Comparison of ENCODE assay signal across 26 mouse cellular contexts in the genomic region with DNA sequence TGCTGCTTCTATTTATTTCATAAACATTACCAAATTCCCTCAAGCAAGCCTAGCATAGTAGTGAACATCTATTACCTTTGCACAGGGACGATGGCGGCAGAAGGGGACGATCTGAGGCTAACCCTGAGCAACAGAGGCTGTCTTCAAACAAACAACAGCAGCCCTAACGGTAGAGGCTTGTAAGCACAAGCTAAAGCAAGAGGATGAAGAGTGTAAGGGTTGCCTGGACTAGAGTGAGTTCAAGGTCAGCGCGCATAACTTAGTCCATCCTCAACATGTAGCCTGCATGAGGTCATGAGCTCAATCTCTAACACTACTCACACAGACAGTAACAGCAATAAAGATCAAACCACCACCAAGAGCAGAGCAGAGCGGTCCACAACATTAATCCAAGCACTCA. TPM values are rescaled to one million over a fixed set of nuclear protein-coding genes. Genes with fewer than 3 reads are reported as not detected.
DNase-seq lines count a peak whose midpoint lies in the region; ATAC-seq and TF ChIP-seq lines count a peak whose summit lies in the region.
"Had no signal": no experiment of that assay in that cellular context is flagged by ENCODE, and none has a peak within 500 bp of the region (broad histone marks: within the 10 kb centered on the region; RNA-seq: fewer than 3 reads in every experiment).

No protein-coding gene starts in this region.

- no peak for TF ChIP-seq CTCF in olfactory bulb, adult 2 months (IDR thresholded peaks at IDR 0.05; ENCODE audit: insufficient read depth, low read depth, low read length)

- no peak overlapping the region for H3K27ac ChIP-seq in heart, embryonic 10.5 days
- H3K27ac ChIP-seq in neural tube, embryonic 12.5 days, result no peak overlapping the region
- 0 out of 2 replicates have a peak overlapping the region, but pooled peaks have one; percentile 0 for H3K27ac ChIP-seq in olfactory bulb, adult 2 months (ENCODE audit: insufficient read depth, low read depth, low read length)
- H3K27ac ChIP-seq: embryonic facial prominence, embryonic 12.5 days; embryonic facial prominence, embryonic 15.5 days; heart, embryonic 13.5 days; hindbrain, embryonic 12.5 days; intestine, embryonic 15.5 days had no signal

- peaks cover 13% of the 10 kb centered on the region; the same call in 1 of the 2 replicates for H3K4me1 ChIP-seq in heart, embryonic 10.5 days
- H3K4me1 ChIP-seq in neural tube, embryonic 12.5 days, result peaks cover 20% of the 10 kb centered on the region
- peaks cover 9% of the 10 kb centered on the region for H3K4me1 ChIP-seq in olfactory bulb, adult 2 months (ENCODE audit: control insufficient read depth, insufficient read depth, low read length)

- H3K9me3 ChIP-seq in heart, embryonic 10.5 days, result no peaks in the 10 kb centered on the region
- no peaks in the 10 kb centered on the region for H3K9me3 ChIP-seq in neural tube, embryonic 12.5 days
- H3K9me3 ChIP-seq: embryonic facial prominence, embryonic 12.5 days; embryonic facial prominence, embryonic 15.5 days; heart, embryonic 13.5 days; hindbrain, embryonic 12.5 days; intestine, embryonic 15.5 days had no signal

- no peak for TF ChIP-seq POLR2A in olfactory bulb, adult 2 months (IDR thresholded peaks at IDR 0.05; ENCODE audit: insufficient read depth, low read depth, low read length)

- H3K27me3 ChIP-seq in heart, embryonic 10.5 days (ENCODE audit: insufficient read depth, poor library complexity, severe bottlenecking), result no peaks in the 10 kb centered on the region
- H3K27me3 ChIP-seq in neural tube, embryonic 12.5 days (replicated peaks), result no peaks in the 10 kb centered on the region
- H3K27me3 ChIP-seq: CH12.LX; embryonic facial prominence, embryonic 12.5 days; embryonic facial prominence, embryonic 15.5 days; heart, embryonic 13.5 days; hindbrain, embryonic 12.5 days; intestine, embryonic 15.5 days had no signal

- H3K36me3 ChIP-seq in heart, embryonic 10.5 days, result peaks cover 45% of the 10 kb centered on the region
- H3K36me3 ChIP-seq in neural tube, embryonic 12.5 days, result peaks cover 25% of the 10 kb centered on the region

- H3K4me3 ChIP-seq in heart, embryonic 10.5 days, result no peak overlapping the region
- no peak overlapping the region for H3K4me3 ChIP-seq in neural tube, embryonic 12.5 days
- no peak overlapping the region for H3K4me3 ChIP-seq in olfactory bulb, adult 2 months (ENCODE audit: insufficient read depth, low read depth, low read length)
- H3K4me3 ChIP-seq: embryonic facial prominence, embryonic 12.5 days; embryonic facial prominence, embryonic 15.5 days; heart, embryonic 13.5 days; hindbrain, embryonic 12.5 days; intestine, embryonic 15.5 days had no signal

- DNase-seq in heart, adult 11 months, result peak; percentile 14
- DNase-seq in heart, embryonic 10.5 days (ENCODE audit: low spot score), result no peak
- DNase-seq in neural tube, embryonic 10.5 days (ENCODE audit: extremely low spot score, low spot score), result no peak
- peak; percentile 41 for DNase-seq in ES-CJ7 (ENCODE audit: low read depth, low spot score)
- no peak for DNase-seq in cerebellum, adult 11-12 months
- DNase-seq: adrenal gland, adult 2 months; adrenal gland, postnatal 14 days; B cell, adult 2 months; cerebellum, adult 18-20 months; cerebellum, adult 9-10 months; cerebellum, postnatal 25 days; gastrocnemius, postnatal 14 days; heart, adult 18-20 months; heart, postnatal 14 days; heart, postnatal 4 days; kidney, adult 11 months had no signal

- H3K4me2 ChIP-seq in neural tube, embryonic 12.5 days (replicated peaks), result peak overlapping the region; percentile 6; the same call in 1 of the 2 replicates
- H3K4me2 ChIP-seq: embryonic facial prominence, embryonic 12.5 days; embryonic facial prominence, embryonic 15.5 days; heart, embryonic 13.5 days; hindbrain, embryonic 12.5 days; intestine, embryonic 15.5 days had no signal

- H3K9ac ChIP-seq in neural tube, embryonic 12.5 days, result no peak overlapping the region
- H3K9ac ChIP-seq: embryonic facial prominence, embryonic 12.5 days; embryonic facial prominence, embryonic 15.5 days; heart, embryonic 13.5 days; hindbrain, embryonic 12.5 days; intestine, embryonic 15.5 days had no signal

- WGBS in heart, embryonic 10.5 days, result 92% methylated on average over 7 of the region's 7 CpGs
- 94% methylated on average over 7 of the region's 7 CpGs for WGBS in neural tube, embryonic 12.5 days
- WGBS in olfactory bulb, adult 2 months, result 78% methylated on average over 7 of the region's 7 CpGs

- no peak for ATAC-seq in neural tube, embryonic 12.5 days (ENCODE audit: low FRiP score, low read depth)
- ATAC-seq: forebrain, embryonic 16.5 days; hindbrain, embryonic 16.5 days; intestine, embryonic 15.5 days had no signal

RNA-seq across cellular contexts. Expression of a gene that starts 4.9 kb away (rescaled TPM):
- 60.5 and 67.7 TPM in 2 replicates for polyA plus RNA-seq in heart, embryonic 10.5 days (2016; fragmentation: Nextera tagmentation; extraction: Ambion mirVana)
- 76.4 and 82.5 TPM in 2 replicates for polyA plus RNA-seq in neural tube, embryonic 12.5 days (2016; fragmentation: Nextera tagmentation; extraction: Ambion mirVana)
- 108 TPM in 1 of 2 replicates, not detected in the other for polyA plus RNA-seq in olfactory bulb, adult 2 months (2012; ENCODE audit: insufficient read depth, insufficient read length, low replicate concordance, missing spikeins)

Comparison
In these comparisons a context has a peak if more than half of its experiments do, and no peak if none do; other contexts are left out.
1. DNase-seq: peak in heart, adult 11 months (single experiment) and ES-CJ7 (single experiment); none in heart, embryonic 10.5 days (single experiment), neural tube, embryonic 10.5 days (single experiment) and cerebellum, adult 11-12 months (single experiment).